ENCODE assay signal across 8 mouse cellular contexts in genomic region chr5:74618573-74619059, GRCm38 (mm10).
DNase-seq lines count a peak whose midpoint lies in the region; ATAC-seq lines count a peak whose summit lies in the region.

No protein-coding gene starts in this region.

- WGBS in embryonic facial prominence, embryonic 10.5 days = 69% methylated on average over 3 of the region's 3 CpGs
- 69% methylated on average over 3 of the region's 3 CpGs for whole genome bisulfite sequencing in hindbrain, embryonic 16.5 days

- peaks cover 54% of the 10 kb centered on the region for H3K4me1 ChIP-seq in embryonic facial prominence, embryonic 10.5 days
- no peaks in the 10 kb centered on the region for H3K4me1 ChIP-seq in hindbrain, embryonic 16.5 days (ENCODE audit: control insufficient read depth, insufficient read depth, low read depth, low read length)

- peak; percentile 59 for DNase-seq in gastrocnemius, postnatal 10 days
- DNase-seq in gastrocnemius, postnatal 25 days = no peak
- peak; percentile 16 for DNase-seq in thymus, postnatal 14 days
- no peak for DNase-seq in thymus, postnatal 25 days
- DNase-seq in embryonic facial prominence, embryonic 10.5 days (ENCODE audit: low spot score) = peak; percentile 25
- DNase-seq in retina, postnatal 1 day = peak; percentile 27
- DNase-seq in spleen, postnatal 4 days (ENCODE audit: low spot score in 2 of 2) = no peak

- no peak overlapping the region for H3K4me3 ChIP-seq in embryonic facial prominence, embryonic 10.5 days
- H3K4me3 ChIP-seq in hindbrain, embryonic 16.5 days (ENCODE audit: low read length) = no peak overlapping the region

- H3K27ac ChIP-seq in embryonic facial prominence, embryonic 10.5 days (replicated peaks) = no peak overlapping the region
- no peak overlapping the region for H3K27ac ChIP-seq in hindbrain, embryonic 16.5 days (ENCODE audit: low read depth, low read length)

- no peak overlapping the region for H3K4me2 ChIP-seq in hindbrain, embryonic 16.5 days (ENCODE audit: low read length)

- H3K36me3 ChIP-seq in embryonic facial prominence, embryonic 10.5 days (replicated peaks) = no peaks in the 10 kb centered on the region
- H3K36me3 ChIP-seq in hindbrain, embryonic 16.5 days (ENCODE audit: control insufficient read depth, insufficient read depth, low read length) = no peaks in the 10 kb centered on the region

- H3K9me3 ChIP-seq in embryonic facial prominence, embryonic 10.5 days = no peaks in the 10 kb centered on the region
- H3K9me3 ChIP-seq in hindbrain, embryonic 16.5 days (ENCODE audit: control insufficient read depth, low read length) = no peaks in the 10 kb centered on the region

- ATAC-seq in hindbrain, embryonic 16.5 days = no peak

- H3K27me3 ChIP-seq in embryonic facial prominence, embryonic 10.5 days (replicated peaks; ENCODE audit: low read depth, poor library complexity, severe bottlenecking) = no peaks in the 10 kb centered on the region
- no peaks in the 10 kb centered on the region for H3K27me3 ChIP-seq in hindbrain, embryonic 16.5 days (replicated peaks; ENCODE audit: control insufficient read depth, insufficient read depth, low read length)

- no peak overlapping the region for H3K9ac ChIP-seq in hindbrain, embryonic 16.5 days (ENCODE audit: low read depth, low read length)

Comparison
In these comparisons a context has a peak if more than half of its experiments do, and no peak if none do; other contexts are left out.
1. DNase-seq: peak in gastrocnemius, postnatal 10 days (single experiment), thymus, postnatal 14 days (single experiment), embryonic facial prominence, embryonic 10.5 days (single experiment) and retina, postnatal 1 day (single experiment); none in gastrocnemius, postnatal 25 days (single experiment), thymus, postnatal 25 days (single experiment) and spleen, postnatal 4 days (0 of 2).